Mouse (Mus musculus) embryonic fibroblast, embryonic 13.5 days (primary cell): ENCODE data around the gene Pde7b.

Experiments used
- CTCF ChIP-seq: IDR thresholded peaks from 2 replicates; pipeline ENCODE4 v1.5.1; 2011; ENCODE audit warnings: mild to moderate bottlenecking, control low read depth, low read length, moderate library complexity, borderline replicate concordance; ENCODE audit not compliant: insufficient read depth
- POLR2A ChIP-seq: IDR thresholded peaks from 2 replicates; pipeline ENCODE4 v1.6.1; 2011; ENCODE audit warnings: low read depth, mild to moderate bottlenecking, control low read depth, low read length, moderate library complexity

DNA sequence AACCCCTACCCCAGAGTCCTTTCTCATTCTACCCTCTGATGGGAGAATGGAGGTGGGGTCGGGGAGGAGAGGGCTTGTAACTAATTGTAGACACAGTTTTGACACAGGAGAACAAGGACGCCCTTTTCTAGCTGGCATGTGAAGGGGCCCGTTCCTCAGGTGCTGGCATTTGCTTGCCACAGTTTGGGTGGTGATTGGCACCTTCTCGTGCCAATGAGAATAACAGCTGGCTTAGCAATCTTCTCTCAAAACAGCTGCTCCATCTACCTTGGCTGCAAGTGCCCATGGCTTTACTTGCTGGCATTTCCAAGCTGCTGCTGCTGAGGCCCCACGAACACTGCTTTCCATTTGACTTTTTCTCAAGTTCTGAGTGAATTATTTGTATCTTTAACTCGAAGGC lies 223.7 kb downstream of the Pde7b start:
- TF ChIP-seq CTCF (no peak), POLR2A (no peak)
